Mouse (Mus musculus): ENCODE measurements around the gene Mt2.

GRCm38 (mm10) chr8:94182055-94182929 is 9.8 kb downstream of the Mt2 start:
- no peak for TF ChIP-seq GATA1 (IDR thresholded peaks at IDR 0.05; ENCODE audit: borderline replicate concordance, low read length)
- TF ChIP-seq FLI1 (IDR thresholded peaks at IDR 0.05; ENCODE audit: low read length), result no peak

All from megakaryocyte, embryonic 14.5 days (primary cell).